Mouse (Mus musculus): ENCODE results near the gene Ppp4r1. TPM values are rescaled to one million over a fixed set of nuclear protein-coding genes. Genes with fewer than 3 reads are reported as not detected.

The Ppp4r1 gene
- total RNA-seq, 2 experiments from 2014 or later, result 57.3 to 57.8 TPM

- peak; percentile 74 for ATAC-seq (ENCODE audit: poor library complexity, severe bottlenecking)
These were observed 10.1 kb upstream of the Ppp4r1 start, which contains the start of gene Rab31 for GRCm38 (mm10) chr17:65771951-65772934. Rab31 (minus strand) TSS chr17:65772752.

- no peak for ATAC-seq (ENCODE audit: poor library complexity, severe bottlenecking)
These were observed 8.8 kb upstream of the Ppp4r1 start for GRCm38 (mm10) chr17:65773617-65774016.

- ATAC-seq (ENCODE audit: poor library complexity, severe bottlenecking), result no peak
These were observed 7.9 kb upstream of the Ppp4r1 start for GRCm38 (mm10) chr17:65774439-65774838.

GRCm38 (mm10) chr17:65776228-65776627, 6.1 kb upstream of the Ppp4r1 start:
- ATAC-seq (ENCODE audit: poor library complexity, severe bottlenecking), result no peak

GRCm38 (mm10) chr17:65777461-65777860, 4.9 kb upstream of the Ppp4r1 start:
- no peak for ATAC-seq (ENCODE audit: poor library complexity, severe bottlenecking)

- ATAC-seq (ENCODE audit: poor library complexity, severe bottlenecking), result no peak
These were observed 1.4 kb upstream of the Ppp4r1 start for GRCm38 (mm10) chr17:65780970-65781369.

GRCm38 (mm10) chr17:65783182-65784161, 1.1 kb downstream of the Ppp4r1 start:
- peak; percentile 42 for ATAC-seq (ENCODE audit: poor library complexity, severe bottlenecking)

- peak; percentile 34 for ATAC-seq (ENCODE audit: poor library complexity, severe bottlenecking)
These were observed 2.3 kb downstream of the Ppp4r1 start for GRCm38 (mm10) chr17:65784610-65785140.

- ATAC-seq (ENCODE audit: poor library complexity, severe bottlenecking), result no peak
These were observed 3.3 kb downstream of the Ppp4r1 start for GRCm38 (mm10) chr17:65785707-65786106.

GRCm38 (mm10) chr17:65786225-65786624, 3.9 kb downstream of the Ppp4r1 start:
- ATAC-seq (ENCODE audit: poor library complexity, severe bottlenecking), result peak; percentile 58

- ATAC-seq (ENCODE audit: poor library complexity, severe bottlenecking), result no peak
These were observed 4.9 kb downstream of the Ppp4r1 start for GRCm38 (mm10) chr17:65787261-65787660.

- ATAC-seq (ENCODE audit: poor library complexity, severe bottlenecking), result no peak
These were observed 6.3 kb downstream of the Ppp4r1 start for GRCm38 (mm10) chr17:65788542-65789291.

GRCm38 (mm10) chr17:65789576-65789975, 7.2 kb downstream of the Ppp4r1 start:
- ATAC-seq (ENCODE audit: poor library complexity, severe bottlenecking), result no peak

- ATAC-seq (ENCODE audit: poor library complexity, severe bottlenecking), result no peak
These were observed 8.8 kb downstream of the Ppp4r1 start for GRCm38 (mm10) chr17:65791161-65791560.

- ATAC-seq (ENCODE audit: poor library complexity, severe bottlenecking), result no peak
These were observed 11.0 kb downstream of the Ppp4r1 start for GRCm38 (mm10) chr17:65793307-65793930.

- no peak for ATAC-seq (ENCODE audit: poor library complexity, severe bottlenecking)
These were observed 11.9 kb downstream of the Ppp4r1 start for GRCm38 (mm10) chr17:65794096-65794850.

- no peak for ATAC-seq (ENCODE audit: poor library complexity, severe bottlenecking)
These were observed 13.7 kb downstream of the Ppp4r1 start for GRCm38 (mm10) chr17:65796056-65796455.

GRCm38 (mm10) chr17:65798446-65798845, 16.1 kb downstream of the Ppp4r1 start:
- no peak for ATAC-seq (ENCODE audit: poor library complexity, severe bottlenecking)

GRCm38 (mm10) chr17:65799353-65799752, 17.0 kb downstream of the Ppp4r1 start:
- ATAC-seq (ENCODE audit: poor library complexity, severe bottlenecking), result no peak
